Mouse (Mus musculus) intestine, postnatal 0 days (tissue): ENCODE data around the gene Gm6592. TPM values are rescaled to one million over a fixed set of nuclear protein-coding genes. Genes with fewer than 3 reads are reported as not detected.

ENCODE experiments used
- ATAC-seq: fragments of 200-750 bp; cut with Nextera tagmentation; 2 replicates; pipeline ENCODE4 v1.8.0; 2017; ENCODE audit warnings: mild to moderate bottlenecking, moderate TSS enrichment, moderate library complexity
- H3K27ac ChIP-seq: fragments of 300-500 bp; sonication (generic); 2 replicates; pipeline ENCODE4 v1.5.1; 2014; ENCODE audit warnings: mild to moderate bottlenecking, low read depth, low read length, moderate library complexity
- H3K27me3 ChIP-seq: fragments of 300-500 bp; sonication (generic); replicated peaks from 2 replicates; pipeline ENCODE4 v1.6.1; 2014; ENCODE audit warnings: low read length, mixed read lengths; ENCODE audit not compliant: control insufficient read depth, insufficient read depth
- H3K36me3 ChIP-seq: fragments of 300-500 bp; sonication (generic); 2 replicates; pipeline ENCODE4 v1.6.1; 2014; ENCODE audit warnings: mild to moderate bottlenecking, moderate library complexity; ENCODE audit not compliant: control insufficient read depth, insufficient read depth
- H3K4me1 ChIP-seq: fragments of 300-500 bp; sonication (generic); replicated peaks from 2 replicates; pipeline ENCODE4 v1.6.1; 2014; ENCODE audit warnings: antibody characterized with exemption, low read length, mixed read lengths; ENCODE audit not compliant: control insufficient read depth, insufficient read depth
- H3K4me2 ChIP-seq: fragments of 300-500 bp; sonication (generic); replicated peaks from 2 replicates; pipeline ENCODE4 v1.6.1; 2014; ENCODE audit warnings: low read depth, mild to moderate bottlenecking, moderate library complexity
- H3K4me3 ChIP-seq: fragments of 300-500 bp; sonication (generic); 2 replicates; pipeline ENCODE4 v1.5.1; 2014; ENCODE audit warnings: low read depth, low read length
- H3K9ac ChIP-seq: fragments of 300-500 bp; sonication (generic); 2 replicates; pipeline ENCODE4 v1.6.1; 2014; ENCODE audit warnings: mild to moderate bottlenecking, low read depth, low read length
- H3K9me3 ChIP-seq: fragments of 300-500 bp; sonication (generic); 2 replicates; pipeline ENCODE4 v1.6.1; 2016; ENCODE audit warnings: mixed run types; ENCODE audit not compliant: control insufficient read depth
- CTCF ChIP-seq: sonication (generic); IDR thresholded peaks from 2 replicates; pipeline ENCODE4 v1.5.1; 2016; ENCODE audit warnings: low read depth, mild to moderate bottlenecking, control low read depth, antibody characterized with exemption, moderate library complexity
- WGBS: fragments of 180-500 bp; shearing (Covaris S2); extraction: QIAGEN DNeasy Blood & Tissue Kit; methylation state at CpG from one replicate; pipeline ENCODE4 v1.1.7; 2014; 5-methylcytosine and 5-hydroxymethylcytosine counted together
- polyA plus RNA-seq: library from polyadenylated mRNA; unstranded; fragments of >200 nt; fragmentation: Nextera tagmentation; extraction: Ambion mirVana; gene quantifications from 2 replicates; pipeline ENCODE4 v1.2.1, GENCODE M21; 2015

Gene Gm6592
- polyA plus RNA-seq, 1 experiment from 2014 or later, result not detected

GRCm38 (mm10) chrX:8891975-8892342 lies 48.2 kb downstream of the Gm6592 start:
- ATAC-seq, result no peak

GRCm38 (mm10) chrX:8892343-8893155 lies 48.8 kb downstream of the Gm6592 start, which contains the start of gene B630019K06Rik:
B630019K06Rik (plus strand) TSS chrX:8892382.
- whole genome bisulfite sequencing, result 14% methylated on average over 47 of the region's 95 CpGs
- no peaks in the 10 kb centered on the region for H3K27me3 ChIP-seq
- H3K4me2 ChIP-seq, result peak within 1 kb of the TSS; percentile 76
- H3K9me3 ChIP-seq, result no peaks in the 10 kb centered on the region
- no peak for TF ChIP-seq CTCF
- H3K4me3 ChIP-seq, result peak within 1 kb of the TSS; percentile 51
- H3K27ac ChIP-seq, result peak within 1 kb of the TSS; percentile 64
- no peaks in the 10 kb centered on the region for H3K36me3 ChIP-seq
- H3K4me1 ChIP-seq, result no peaks in the 10 kb centered on the region
- peak; percentile 94 for ATAC-seq
- H3K9ac ChIP-seq, result peak within 1 kb of the TSS; percentile 54

More at GRCm38 (mm10) chrX:8891975-8892342, 48.2 kb downstream of the Gm6592 start:
- Histone ChIP-seq H3K4me2 (peak overlapping the region; percentile 76), H3K4me3 (peak overlapping the region; percentile 51), H3K9ac (no peak overlapping the region), H3K36me3 (no peaks in the 10 kb centered on the region), H3K9me3 (no peaks in the 10 kb centered on the region), H3K27ac (no peak overlapping the region), H3K4me1 (no peaks in the 10 kb centered on the region), H3K27me3 (no peaks in the 10 kb centered on the region)
- TF ChIP-seq CTCF, result no peak
- WGBS, result 33% methylated on average over 5 of the region's 9 CpGs

- Histone ChIP-seq H3K4me1 (no peaks in the 10 kb centered on the region), H3K9ac (peak overlapping the region; percentile 54), H3K27me3 (no peaks in the 10 kb centered on the region), H3K36me3 (no peaks in the 10 kb centered on the region), H3K4me3 (peak overlapping the region; percentile 51), H3K9me3 (no peaks in the 10 kb centered on the region), H3K27ac (peak overlapping the region; percentile 64), H3K4me2 (peak overlapping the region; percentile 76)
- peak; percentile 58 for ATAC-seq
- TF ChIP-seq CTCF, result no peak
- 16% methylated on average over 20 of the region's 42 CpGs for WGBS
Measured at GRCm38 (mm10) chrX:8893182-8893651, 49.4 kb downstream of the Gm6592 start.

Other genes starting within 250 kb of the Gm6592 start
- gene Ssxb8, start 153.2 kb upstream of the Gm6592 start, polyA plus RNA-seq, result not detected in 2 replicates
- not detected in 2 replicates for gene Ssx9, start 95.6 kb upstream of the Gm6592 start, polyA plus RNA-seq
- not detected in 2 replicates for gene Ssxb5, start 40.3 kb upstream of the Gm6592 start, polyA plus RNA-seq
- not detected in 2 replicates for gene Gm5751, start 30.3 kb downstream of the Gm6592 start, polyA plus RNA-seq
- gene B630019K06Rik, start 48.4 kb downstream of the Gm6592 start, polyA plus RNA-seq, result 1.9 and 2.3 TPM in 2 replicates
- gene Fthl17b, start 119.0 kb downstream of the Gm6592 start, polyA plus RNA-seq, result not detected in 2 replicates
- not detected in 2 replicates for gene Fthl17c, start 132.6 kb downstream of the Gm6592 start, polyA plus RNA-seq
- not detected in 2 replicates for gene Fthl17d, start 142.8 kb downstream of the Gm6592 start, polyA plus RNA-seq
- gene Fthl17e, start 189.5 kb downstream of the Gm6592 start, polyA plus RNA-seq, result not detected in 2 replicates
- gene Fthl17f, start 219.0 kb downstream of the Gm6592 start, polyA plus RNA-seq, result not detected in 2 replicates